Mouse (Mus musculus) midbrain, embryonic 16.5 days (tissue): ENCODE measurements at regions not wholly inside any gene's neighbourhood (a gene's known extent, or its start where the extent isn't known, plus 50 kb on each side); places are given as distances from the start of the nearest gene placed in this dataset.

ENCODE experiments used
- ATAC-seq: fragments of 200-750 bp; cut with Nextera tagmentation; 2 replicates; pipeline ENCODE4 v1.8.0; 2017; ENCODE audit warnings: moderate TSS enrichment
- H3K27ac ChIP-seq: fragments of 300-500 bp; sonication (generic); 2 replicates; pipeline ENCODE4 v1.5.1; 2014; ENCODE audit warnings: mild to moderate bottlenecking, low read length, mixed read lengths
- H3K27me3 ChIP-seq: fragments of 300-500 bp; sonication (generic); 2 replicates; pipeline ENCODE4 v1.6.1; 2014; ENCODE audit warnings: low read depth, low read length, mixed read lengths; ENCODE audit not compliant: control insufficient read depth, insufficient read depth
- H3K36me3 ChIP-seq: fragments of 300-500 bp; sonication (generic); 2 replicates; pipeline ENCODE4 v1.6.1; 2014; ENCODE audit warnings: mild to moderate bottlenecking, low read length, moderate library complexity, mixed read lengths; ENCODE audit not compliant: control insufficient read depth, insufficient read depth
- H3K4me1 ChIP-seq: fragments of 300-500 bp; sonication (generic); 2 replicates; pipeline ENCODE4 v1.6.1; 2014; ENCODE audit warnings: mild to moderate bottlenecking, low read length, mixed read lengths; ENCODE audit not compliant: control insufficient read depth, insufficient read depth
- H3K4me2 ChIP-seq: fragments of 300-500 bp; sonication (generic); 2 replicates; pipeline ENCODE4 v1.6.1; 2014; ENCODE audit warnings: mild to moderate bottlenecking, low read length, mixed read lengths
- H3K4me3 ChIP-seq: fragments of 300-500 bp; sonication (generic); 2 replicates; pipeline ENCODE4 v1.5.1; 2014; ENCODE audit warnings: low read depth, mild to moderate bottlenecking, low read length, moderate library complexity, mixed read lengths
- H3K9ac ChIP-seq: fragments of 300-500 bp; sonication (generic); 2 replicates; pipeline ENCODE4 v1.6.1; 2014; ENCODE audit warnings: low read depth, low read length, mixed read lengths
- H3K9me3 ChIP-seq: fragments of 300-500 bp; sonication (generic); replicated peaks from 2 replicates; pipeline ENCODE4 v1.6.1; 2014; ENCODE audit warnings: mild to moderate bottlenecking, low read length, mixed read lengths; ENCODE audit not compliant: control insufficient read depth, poor library complexity, severe bottlenecking
- WGBS: fragments of 180-500 bp; shearing (Covaris S2); extraction: QIAGEN DNeasy Blood & Tissue Kit; methylation state at CpG from one replicate; pipeline ENCODE4 v1.1.7; 2014; 5-methylcytosine and 5-hydroxymethylcytosine counted together

- WGBS = 62% methylated on average over 7 of the region's 7 CpGs
Measured at GRCm38 (mm10) chr7:136840224-136840623, 54.2 kb upstream of the Mgmt start.

GRCm38 (mm10) chr7:136842751-136843150 lies 51.7 kb upstream of the Mgmt start:
- Histone ChIP-seq H3K4me1 (peaks cover 4% of the 10 kb centered on the region; the same call in 1 of the 2 replicates), H3K36me3 (no peaks in the 10 kb centered on the region), H3K4me3 (no peak overlapping the region), H3K9me3 (no peaks in the 10 kb centered on the region), H3K9ac (no peak overlapping the region), H3K27me3 (peaks cover 4% of the 10 kb centered on the region; the same call in 1 of the 2 replicates), H3K4me2 (no peak overlapping the region), H3K27ac (no peak overlapping the region)
- 65% methylated on average over 7 of the region's 7 CpGs for WGBS
- ATAC-seq = no peak

More at GRCm38 (mm10) chr7:136840224-136840623, 54.2 kb upstream of the Mgmt start:
- H3K36me3 ChIP-seq = no peaks in the 10 kb centered on the region
- H3K27ac ChIP-seq = no peak overlapping the region
- H3K9ac ChIP-seq = no peak overlapping the region
- no peaks in the 10 kb centered on the region for H3K9me3 ChIP-seq
- no peak overlapping the region for H3K4me2 ChIP-seq
- no peaks in the 10 kb centered on the region for H3K4me1 ChIP-seq
- ATAC-seq = no peak
- H3K4me3 ChIP-seq = no peak overlapping the region
- no peaks in the 10 kb centered on the region for H3K27me3 ChIP-seq

DNA sequence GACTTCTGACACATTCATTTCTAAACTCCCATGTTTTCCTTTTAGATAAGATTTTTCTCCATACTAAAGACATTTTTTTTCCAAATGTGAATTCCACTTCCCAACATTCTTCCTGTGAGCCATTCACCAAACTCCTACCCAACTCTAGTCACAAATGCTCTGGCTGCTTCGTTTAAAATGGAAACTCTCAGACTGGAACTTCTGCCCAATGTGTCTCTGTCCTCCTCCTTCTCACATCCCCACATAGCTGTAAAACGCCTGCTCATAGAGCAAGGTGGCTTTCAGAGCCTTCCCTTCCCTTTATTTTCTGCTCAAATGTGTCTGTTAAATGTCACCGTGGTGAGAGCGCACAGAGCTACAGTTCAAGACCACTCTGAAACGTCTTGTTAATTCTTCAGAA lies 50.1 kb upstream of the Mgmt start:
- H3K4me1 ChIP-seq = peaks cover 4% of the 10 kb centered on the region; the same call in 1 of the 2 replicates
- H3K4me2 ChIP-seq = no peak overlapping the region
- H3K27ac ChIP-seq = no peak overlapping the region
- H3K9me3 ChIP-seq = no peaks in the 10 kb centered on the region
- H3K9ac ChIP-seq = no peak overlapping the region
- peaks cover 4% of the 10 kb centered on the region; the same call in 1 of the 2 replicates for H3K27me3 ChIP-seq
- H3K4me3 ChIP-seq = no peak overlapping the region
- 25% methylated on average over 5 of the region's 5 CpGs for WGBS
- no peaks in the 10 kb centered on the region for H3K36me3 ChIP-seq
- ATAC-seq = no peak
